Mouse (Mus musculus) lung, adult 2 months (tissue): ENCODE data around the gene Ccdc169. TPM values are rescaled to one million over a fixed set of nuclear protein-coding genes. Genes with fewer than 3 reads are reported as not detected.

Experiments
- DNase-seq: peaks from one replicate; pipeline ENCODE4 v3.0.0; 2022
- H3K4me1 ChIP-seq: fragments of 200-500 bp; 2 replicates; pipeline ENCODE4 v1.6.1; 2011; ENCODE audit warnings: low read length; ENCODE audit not compliant: control insufficient read depth, insufficient read depth
- H3K4me3 ChIP-seq: fragments of 200-500 bp; replicated peaks from 2 replicates; pipeline ENCODE3; 2011; ENCODE audit warnings: low read depth, mild to moderate bottlenecking, control low read depth, low read length; ENCODE audit errors: extremely low read depth
- CTCF ChIP-seq: fragments of 200-500 bp; IDR thresholded peaks from 2 replicates; pipeline ENCODE4 v1.5.1; 2011; ENCODE audit warnings: mild to moderate bottlenecking, low read length, control low read depth; ENCODE audit not compliant: insufficient read depth
- POLR2A ChIP-seq: fragments of 200-500 bp; IDR thresholded peaks from 2 replicates; pipeline ENCODE4 v1.6.1; 2011; ENCODE audit warnings: low read depth, mild to moderate bottlenecking, control low read depth, low read length, borderline replicate concordance; ENCODE audit errors: extremely low read depth
- WGBS: fragments of 180-500 bp; shearing (Covaris S2); methylation state at CpG from one replicate; pipeline ENCODE4 v1.1.7; 2018; 5-methylcytosine and 5-hydroxymethylcytosine counted together
- polyA plus RNA-seq: library from polyadenylated mRNA; depleted of rRNA; stranded (reverse); fragments of >200 nt; gene quantifications from 2 replicates; pipeline ENCODE4 v1.2.3, GENCODE M21; 2012; rRNA removed

Gene Ccdc169
- polyA plus RNA-seq, 1 experiment = not detected

DNA sequence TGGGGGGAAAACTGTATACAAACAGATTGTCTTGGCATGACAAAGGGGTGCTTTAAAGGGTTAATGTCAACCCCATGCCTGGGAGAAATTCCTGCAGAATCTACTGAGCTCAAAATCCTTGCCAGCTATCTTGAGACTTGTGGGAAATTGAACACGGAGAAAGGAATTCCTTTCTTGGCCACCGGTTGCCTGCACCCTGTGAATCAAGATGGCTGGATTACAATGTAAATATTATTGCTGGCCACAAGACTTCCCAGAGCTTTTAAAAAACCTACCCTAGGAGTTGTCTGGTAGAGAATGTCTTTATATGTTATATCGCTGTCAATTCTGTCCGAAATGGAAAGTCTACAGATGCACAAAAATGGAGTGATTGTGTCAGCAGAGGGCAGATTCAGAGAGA lies 76.6 kb downstream of the Ccdc169 start:
- WGBS = 44% methylated on average over 4 of the region's 4 CpGs
- no peak for DNase-seq
- TF ChIP-seq POLR2A = no peak
- TF ChIP-seq CTCF = no peak

DNA sequence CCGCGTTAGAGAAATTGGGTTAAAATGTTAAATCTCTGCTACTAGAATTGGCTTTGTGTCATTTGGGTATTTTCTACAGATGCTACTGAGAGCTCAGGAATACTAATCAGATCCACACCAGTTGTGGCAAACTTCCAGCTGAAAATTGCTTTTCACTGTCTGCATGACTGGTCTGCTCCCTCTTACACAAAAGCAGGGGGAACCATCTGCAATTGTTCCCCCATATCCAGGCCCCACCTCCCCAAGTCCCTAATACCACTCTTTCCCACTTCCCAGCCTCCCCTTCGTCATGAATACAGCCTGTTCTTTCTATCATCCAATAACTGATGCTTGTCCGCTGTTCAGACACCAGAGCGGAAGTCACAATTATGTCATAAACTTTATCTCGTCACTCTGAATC lies 77.3 kb downstream of the Ccdc169 start:
- 82% methylated on average over 6 of the region's 6 CpGs for WGBS
- no peak for DNase-seq

More for the DNA sequence above, 76.6 kb downstream of the Ccdc169 start:
- Histone ChIP-seq H3K4me3 (no peak overlapping the region), H3K4me1 (no peaks in the 10 kb centered on the region)

DNA sequence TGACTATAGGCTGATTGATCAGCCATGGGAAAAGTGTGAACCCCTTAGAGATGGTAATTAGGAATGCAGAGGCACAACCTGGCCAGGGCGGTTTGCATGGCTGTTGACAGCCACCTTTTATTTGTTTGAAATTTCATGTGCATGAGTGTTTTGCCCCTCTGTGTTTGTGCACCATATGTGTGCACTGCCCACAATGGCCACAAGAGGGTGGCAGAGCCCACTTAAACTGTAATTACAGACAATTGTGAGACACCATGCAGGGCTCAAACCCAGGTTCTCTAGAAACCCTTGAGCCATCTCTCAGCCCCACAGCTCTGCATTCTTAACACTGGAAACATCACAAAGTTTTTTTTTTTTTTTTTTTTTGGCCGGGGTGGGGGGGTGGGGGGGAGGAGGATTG lies 85.4 kb downstream of the Ccdc169 start:
- DNase-seq = no peak
- WGBS = 85% methylated on average over 2 of the region's 2 CpGs
- TF ChIP-seq CTCF (no peak), POLR2A (no peak)
- Histone ChIP-seq H3K4me3 (no peak overlapping the region), H3K4me1 (no peaks in the 10 kb centered on the region)

More for the DNA sequence above, 77.3 kb downstream of the Ccdc169 start:
- TF ChIP-seq CTCF = no peak
- no peak for TF ChIP-seq POLR2A
- Histone ChIP-seq H3K4me3 (no peak overlapping the region), H3K4me1 (no peaks in the 10 kb centered on the region)

Other genes with a start within 250 kb of the Ccdc169 start
- gene Sertm1, start 221.5 kb upstream of the Ccdc169 start, polyA plus RNA-seq = not detected in 2 replicates
- gene Ccna1, start 81.8 kb upstream of the Ccdc169 start, polyA plus RNA-seq = 1.0 and 1.3 TPM in 2 replicates
- 13.2 and 15.4 TPM in 2 replicates for gene Spg20, start 25.2 kb upstream of the Ccdc169 start, polyA plus RNA-seq
- gene Sohlh2, start 44.7 kb downstream of the Ccdc169 start, polyA plus RNA-seq = 0.05 TPM in 1 of 2 replicates, not detected in the other
- 1.6 and 1.9 TPM in 2 replicates for gene Dclk1, start 105.0 kb downstream of the Ccdc169 start, polyA plus RNA-seq